Mouse (Mus musculus) testis, adult 2 months (tissue): ENCODE data around the gene Aldh1l1. TPM values are rescaled to one million over a fixed set of nuclear protein-coding genes. Genes with fewer than 3 reads are reported as not detected.

Experiments
- H3K27ac ChIP-seq: fragments of 200-500 bp; 2 replicates; pipeline ENCODE4 v1.5.1; 2012; ENCODE audit warnings: low read depth, low read length; ENCODE audit not compliant: control insufficient read depth, insufficient read depth
- H3K27me3 ChIP-seq: fragments of 200-500 bp; 2 replicates; pipeline ENCODE4 v1.6.1; 2012; ENCODE audit warnings: mild to moderate bottlenecking, low read length, moderate library complexity; ENCODE audit not compliant: control insufficient read depth, insufficient read depth
- H3K36me3 ChIP-seq: fragments of 200-500 bp; 2 replicates; pipeline ENCODE4 v1.6.1; 2012; ENCODE audit warnings: mild to moderate bottlenecking, low read length; ENCODE audit not compliant: control insufficient read depth, insufficient read depth
- H3K4me1 ChIP-seq: fragments of 200-500 bp; 2 replicates; pipeline ENCODE4 v1.6.1; 2012; ENCODE audit warnings: low read length; ENCODE audit not compliant: control insufficient read depth, insufficient read depth
- H3K4me3 ChIP-seq: fragments of 200-500 bp; 2 replicates; pipeline ENCODE4 v1.5.1; 2012; ENCODE audit warnings: low read depth, mild to moderate bottlenecking, low read length, moderate library complexity, mixed read lengths; ENCODE audit not compliant: control insufficient read depth
- CTCF ChIP-seq: fragments of 200-500 bp; IDR thresholded peaks from 2 replicates; pipeline ENCODE4 v1.5.1; 2012; ENCODE audit warnings: low read depth, mild to moderate bottlenecking, inconsistent platforms, low read length, moderate library complexity; ENCODE audit not compliant: control insufficient read depth, insufficient read depth, insufficient replicate concordance
- POLR2A ChIP-seq: fragments of 200-500 bp; IDR thresholded peaks from 2 replicates; pipeline ENCODE4 v1.6.1; 2012; ENCODE audit warnings: low read depth, mild to moderate bottlenecking, inconsistent platforms, low read length, moderate library complexity; ENCODE audit not compliant: control insufficient read depth
- polyA plus RNA-seq: library from polyadenylated mRNA; depleted of rRNA; stranded (reverse); fragments of >200 nt; gene quantifications from 2 replicates; pipeline ENCODE4 v1.2.3, GENCODE M21; 2012

Aldh1l1 gene
- polyA plus RNA-seq, 1 experiment = 9.6 TPM

DNA sequence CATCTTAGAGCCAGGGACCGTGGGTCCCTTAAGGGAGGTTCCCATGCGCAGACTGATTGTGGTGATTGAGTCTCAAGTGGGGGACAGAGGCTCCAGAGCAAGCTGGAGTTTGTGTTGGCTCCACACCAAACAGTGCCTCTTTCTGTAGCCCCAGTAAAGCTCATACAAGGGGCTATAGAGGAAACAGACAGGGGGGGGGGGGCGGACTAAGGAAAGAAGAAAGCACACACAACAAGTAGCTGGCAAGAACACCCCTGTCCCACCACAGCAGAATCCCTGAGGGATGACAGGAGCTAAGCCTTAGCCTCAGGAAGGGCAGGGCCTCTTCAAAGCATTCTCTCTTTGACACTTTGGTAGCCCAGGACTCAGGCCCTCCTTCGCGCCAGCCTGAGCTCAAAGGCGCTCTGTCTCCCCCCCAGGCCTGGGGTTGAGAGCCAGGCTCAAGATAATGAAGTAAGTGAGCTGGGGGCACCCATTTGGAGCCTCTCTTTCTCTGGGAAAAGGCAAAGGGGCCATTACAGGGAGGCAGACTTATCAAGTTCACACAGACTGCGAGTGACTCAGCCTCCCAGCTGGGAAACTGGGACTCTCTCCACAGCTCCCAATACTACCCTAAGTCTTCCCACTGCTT lies 9.2 kb downstream of the Aldh1l1 start:
- H3K36me3 ChIP-seq = no peaks in the 10 kb centered on the region
- no peaks in the 10 kb centered on the region; the same call in 1 of the 2 replicates for H3K4me1 ChIP-seq
- no peaks in the 10 kb centered on the region for H3K27me3 ChIP-seq
- H3K4me3 ChIP-seq = no peak overlapping the region
- no peak overlapping the region for H3K27ac ChIP-seq
- TF ChIP-seq POLR2A (no peak), CTCF (no peak)

DNA sequence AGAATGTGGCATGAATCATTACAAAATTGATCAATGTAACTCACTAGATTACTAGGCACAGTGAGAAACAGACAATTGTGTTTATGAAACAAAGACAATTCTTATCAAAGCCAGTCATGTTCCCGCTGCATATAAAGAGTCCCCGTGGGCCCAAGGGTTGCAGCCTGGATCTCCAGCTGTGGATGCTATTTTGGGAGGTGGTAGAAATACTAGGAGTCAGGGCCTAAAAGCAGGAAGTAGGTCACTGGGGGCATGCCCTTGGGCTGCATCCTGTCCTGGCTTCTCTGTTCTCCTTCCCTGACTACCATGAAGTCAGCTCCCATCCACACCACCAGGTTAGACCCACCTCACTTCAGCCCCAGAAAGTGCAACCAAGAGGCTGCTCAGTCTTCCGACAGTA lies 10.0 kb downstream of the Aldh1l1 start:
- no peaks in the 10 kb centered on the region for H3K27me3 ChIP-seq
- no peaks in the 10 kb centered on the region; the same call in 1 of the 2 replicates for H3K4me1 ChIP-seq
- no peaks in the 10 kb centered on the region for H3K36me3 ChIP-seq
- H3K27ac ChIP-seq = no peak overlapping the region
- H3K4me3 ChIP-seq = no peak overlapping the region
- TF ChIP-seq POLR2A (no peak), CTCF (no peak)

DNA sequence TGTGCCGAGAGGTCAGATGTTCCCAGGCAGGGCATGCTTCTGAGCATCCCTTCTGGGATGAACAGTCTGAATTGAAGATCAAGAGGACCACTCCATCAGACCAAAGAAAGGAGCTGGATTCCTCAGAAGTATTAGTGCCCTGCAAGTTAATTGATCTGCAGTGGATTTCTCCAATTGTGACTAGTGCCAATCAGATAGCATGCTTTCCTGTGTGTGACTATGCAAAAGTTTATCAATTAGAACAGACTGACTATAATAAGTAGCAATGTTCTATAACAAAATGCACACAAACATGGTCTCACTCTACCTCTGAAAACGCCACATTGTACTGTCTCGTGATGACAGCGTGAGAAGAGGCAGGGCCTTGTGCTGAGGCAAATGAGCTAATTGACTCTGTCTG lies 13.3 kb downstream of the Aldh1l1 start:
- H3K4me3 ChIP-seq = no peak overlapping the region
- no peaks in the 10 kb centered on the region for H3K36me3 ChIP-seq
- no peaks in the 10 kb centered on the region for H3K27me3 ChIP-seq
- no peaks in the 10 kb centered on the region; the same call in 1 of the 2 replicates for H3K4me1 ChIP-seq
- TF ChIP-seq POLR2A = no peak
- TF ChIP-seq CTCF = no peak
- H3K27ac ChIP-seq = no peak overlapping the region

DNA sequence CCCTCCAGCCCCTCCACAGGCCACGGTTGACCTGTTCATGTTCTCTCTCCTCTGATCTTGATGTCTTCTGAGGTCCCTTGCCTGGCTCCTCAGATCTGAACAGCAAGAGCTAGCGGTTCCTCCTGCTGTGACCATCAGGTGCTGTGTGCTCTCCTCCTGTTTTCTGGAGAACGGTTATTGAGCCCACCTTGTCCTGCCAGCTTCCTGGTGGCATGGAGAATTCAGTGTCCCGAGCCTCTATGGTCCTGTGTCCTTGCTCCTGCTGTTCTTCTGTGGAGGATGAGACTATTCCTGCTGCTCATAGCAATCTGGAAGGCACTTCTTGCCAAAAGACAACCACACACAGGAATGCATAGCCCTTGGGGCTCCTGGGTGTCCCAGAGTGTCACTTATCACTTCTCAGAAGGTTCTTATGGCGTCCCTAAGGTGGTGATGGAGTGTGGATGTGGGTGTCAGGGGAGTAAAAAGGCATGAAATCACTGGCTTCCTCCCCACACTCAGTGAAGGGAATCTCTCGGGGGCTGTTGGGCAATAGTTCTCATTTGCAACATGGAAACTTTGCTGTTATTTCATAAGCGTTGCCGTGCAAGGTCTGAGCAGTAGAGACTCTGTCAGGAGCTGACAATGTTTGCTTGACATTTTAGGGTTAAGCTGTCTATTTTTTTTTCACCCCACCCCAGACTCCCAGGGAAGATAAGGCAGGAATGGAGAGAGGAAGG lies 15.2 kb downstream of the Aldh1l1 start:
- H3K36me3 ChIP-seq = no peaks in the 10 kb centered on the region
- no peak overlapping the region for H3K27ac ChIP-seq
- H3K4me1 ChIP-seq = no peaks in the 10 kb centered on the region
- TF ChIP-seq CTCF (no peak), POLR2A (no peak)
- no peak overlapping the region for H3K4me3 ChIP-seq
- no peaks in the 10 kb centered on the region for H3K27me3 ChIP-seq

DNA sequence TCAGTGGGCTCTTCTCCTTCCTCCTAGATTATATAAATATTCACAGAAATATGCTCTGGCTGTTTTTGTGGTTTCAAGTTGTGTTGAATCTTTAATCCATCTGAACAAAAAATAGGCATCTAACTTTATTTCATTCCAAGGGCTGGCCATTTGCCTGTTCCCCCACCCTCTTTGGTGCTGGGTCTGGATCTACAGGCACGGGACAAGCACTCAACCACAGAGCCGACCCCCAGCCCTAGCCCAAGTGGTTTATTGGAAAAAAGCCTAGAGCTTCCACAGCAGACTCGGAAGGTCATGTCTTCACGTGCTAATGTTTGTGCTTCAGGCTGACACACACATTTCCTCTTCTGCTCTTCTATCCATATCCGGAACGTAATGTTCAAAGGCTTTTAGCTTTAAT lies 19.7 kb downstream of the Aldh1l1 start:
- TF ChIP-seq POLR2A (no peak), CTCF (no peak)
- Histone ChIP-seq H3K27me3 (no peaks in the 10 kb centered on the region), H3K27ac (no peak overlapping the region), H3K36me3 (no peaks in the 10 kb centered on the region), H3K4me3 (no peak overlapping the region), H3K4me1 (peaks cover 6% of the 10 kb centered on the region)

DNA sequence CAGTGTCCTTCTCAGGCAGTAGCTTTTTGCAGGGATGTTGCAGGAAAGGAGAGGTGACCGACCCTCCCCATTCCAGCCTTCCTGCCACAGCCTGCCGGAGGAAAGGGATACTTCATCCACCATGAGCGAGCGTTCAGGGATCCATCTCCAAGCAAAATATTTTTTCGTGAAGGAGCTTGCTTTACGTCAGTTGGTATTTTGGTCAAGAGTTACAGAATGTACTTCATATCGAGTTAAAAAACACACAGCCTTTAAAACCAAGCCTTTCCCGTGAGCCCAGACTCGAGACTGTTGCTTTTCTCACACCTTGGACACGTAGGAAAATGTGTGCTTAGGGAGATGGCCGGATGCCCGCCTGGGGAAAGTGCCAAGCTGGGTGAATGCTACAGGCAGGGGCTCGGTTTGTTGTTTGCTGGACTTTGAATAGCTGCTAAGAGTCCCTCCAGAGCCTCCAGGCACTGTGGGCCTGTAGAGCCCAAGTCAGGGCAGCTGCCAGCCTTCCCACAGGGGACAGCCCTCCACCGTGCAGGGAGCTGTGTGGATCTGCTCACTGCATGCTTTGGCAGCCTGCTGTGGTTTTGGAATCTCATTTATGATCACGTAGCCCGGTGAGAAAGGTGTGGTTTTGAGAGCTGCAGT lies 20.6 kb downstream of the Aldh1l1 start:
- TF ChIP-seq POLR2A (no peak), CTCF (no peak)
- peak overlapping the region; percentile 36 for H3K27ac ChIP-seq
- peaks cover 6% of the 10 kb centered on the region for H3K4me1 ChIP-seq
- no peak overlapping the region for H3K4me3 ChIP-seq
- H3K27me3 ChIP-seq = no peaks in the 10 kb centered on the region
- H3K36me3 ChIP-seq = no peaks in the 10 kb centered on the region

DNA sequence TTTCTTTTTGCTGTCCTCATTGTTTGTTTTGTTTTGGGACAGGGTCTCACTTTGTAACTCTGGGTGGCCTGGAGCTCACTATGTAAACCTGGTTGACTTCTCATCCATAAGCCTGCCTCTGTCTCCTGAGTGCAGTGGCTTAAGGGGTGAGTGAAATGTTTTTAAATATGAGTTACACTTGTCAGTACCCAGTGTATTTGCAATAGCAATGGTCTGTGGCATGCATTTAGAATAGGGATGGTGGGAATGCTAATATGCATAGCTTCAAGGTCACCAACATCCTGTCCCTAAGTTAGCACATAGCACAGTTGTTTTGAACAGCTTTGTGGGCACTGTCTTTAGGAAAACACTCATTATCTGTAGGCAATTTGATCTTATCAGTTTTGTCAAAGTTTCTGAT lies 21.2 kb downstream of the Aldh1l1 start:
- Histone ChIP-seq H3K4me1 (peaks cover 6% of the 10 kb centered on the region), H3K4me3 (no peak overlapping the region), H3K36me3 (no peaks in the 10 kb centered on the region), H3K27me3 (no peaks in the 10 kb centered on the region), H3K27ac (peak overlapping the region; percentile 62; the same call in 1 of the 2 replicates)
- no peak for TF ChIP-seq POLR2A
- no peak for TF ChIP-seq CTCF
